Mouse (Mus musculus) brain, embryonic 14.5 days (tissue): ENCODE results near the gene Crb1.

ENCODE experiments used
- CTCF ChIP-seq: fragments of 200-500 bp; IDR thresholded peaks from 2 replicates; pipeline ENCODE4 v1.5.1; 2012; ENCODE audit warnings: inconsistent platforms, mild to moderate bottlenecking, moderate library complexity, borderline replicate concordance; ENCODE audit not compliant: insufficient read depth, insufficient read length; ENCODE audit errors: extremely low read depth
- POLR2A ChIP-seq: fragments of 200-500 bp; IDR thresholded peaks from 2 replicates; pipeline ENCODE4 v1.6.1; 2012; ENCODE audit warnings: mild to moderate bottlenecking, inconsistent platforms, borderline replicate concordance; ENCODE audit not compliant: poor library complexity, insufficient read depth, insufficient read length, severe bottlenecking; ENCODE audit errors: extremely low read depth

DNA sequence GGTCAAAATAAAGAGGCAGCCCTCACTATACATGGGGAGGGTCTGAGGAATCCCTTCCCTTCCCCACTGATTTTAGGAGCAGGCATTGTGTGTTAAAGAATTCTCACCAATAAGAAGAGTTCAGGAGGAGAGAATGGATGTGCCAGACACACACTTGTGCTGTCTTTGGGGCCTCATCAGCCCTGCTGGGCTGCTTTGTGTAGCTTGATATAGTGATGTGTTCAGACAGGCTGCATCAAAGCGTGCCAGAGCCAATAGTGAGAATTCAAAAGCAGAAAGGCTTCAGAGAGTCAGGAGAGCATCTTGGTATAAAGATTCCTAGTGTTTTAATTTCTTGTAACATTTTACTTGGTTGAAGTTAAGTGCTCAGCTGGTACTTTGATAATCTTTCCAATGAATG lies 85.3 kb downstream of the Crb1 start:
- TF ChIP-seq CTCF = no peak
- TF ChIP-seq POLR2A = no peak
